Mouse (Mus musculus) liver, embryonic 14 days (tissue): ENCODE measurements around the gene Slc22a5. TPM values are rescaled to one million over a fixed set of nuclear protein-coding genes. Genes with fewer than 3 reads are reported as not detected.

Source experiments
- polyA plus RNA-seq: library from polyadenylated mRNA; depleted of rRNA; stranded (reverse); fragments of >200 nt; gene quantifications from 2 replicates; pipeline ENCODE4 v1.2.3, GENCODE M21; 2012; rRNA removed

The Slc22a5 gene
- 1.6 and 2.0 TPM in 2 replicates for polyA plus RNA-seq

DNA sequence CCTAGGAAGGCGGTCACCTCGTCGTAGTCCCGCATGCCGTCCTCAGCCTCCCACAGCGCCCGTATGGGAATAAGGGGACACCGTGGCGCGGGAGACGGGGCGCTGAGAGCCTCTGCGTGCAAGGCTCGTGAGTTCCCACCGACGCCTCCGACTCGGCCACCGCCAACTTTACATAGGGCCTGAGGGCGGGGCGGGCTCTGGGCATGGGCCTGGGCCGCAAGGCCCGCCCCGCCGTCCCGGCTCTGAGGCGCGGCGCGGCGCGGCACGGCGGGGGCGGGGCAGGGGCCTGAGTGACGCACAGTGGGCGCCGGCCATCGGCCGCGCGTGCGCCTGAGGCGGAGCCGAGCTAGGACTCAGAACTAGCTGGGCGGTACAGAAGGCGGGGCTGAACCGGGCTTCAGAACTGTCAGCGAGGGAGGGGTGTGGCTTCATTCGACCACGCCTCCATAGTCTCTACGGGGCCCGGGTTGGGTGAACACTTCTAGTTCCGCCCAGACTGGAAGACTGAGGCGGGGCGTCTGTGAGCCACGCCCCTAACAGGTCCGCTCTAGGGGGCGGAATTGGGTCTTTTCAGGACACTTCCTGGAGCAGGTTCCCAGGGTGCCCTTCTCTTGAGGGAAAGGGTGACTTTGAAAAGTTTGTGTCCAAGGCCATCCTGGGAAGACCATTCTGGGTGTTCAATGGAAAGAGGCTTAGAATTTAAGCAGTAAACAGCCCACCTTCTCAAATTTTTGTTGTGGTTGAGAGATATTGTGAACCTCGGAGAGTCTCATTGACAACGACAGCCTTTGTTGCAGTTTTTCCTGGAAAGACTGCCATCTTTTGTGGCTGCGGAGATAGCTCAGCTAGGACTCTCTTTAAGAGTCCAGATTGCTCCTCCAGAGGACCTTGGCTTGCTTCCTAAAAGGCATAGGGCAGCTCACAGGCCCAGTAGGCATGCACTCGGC is at the start of gene Slc22a5:
Gene Slc22a5, minus strand, starts transcription at position 156 of the 947 bp plus-strand sequence.

DNA sequence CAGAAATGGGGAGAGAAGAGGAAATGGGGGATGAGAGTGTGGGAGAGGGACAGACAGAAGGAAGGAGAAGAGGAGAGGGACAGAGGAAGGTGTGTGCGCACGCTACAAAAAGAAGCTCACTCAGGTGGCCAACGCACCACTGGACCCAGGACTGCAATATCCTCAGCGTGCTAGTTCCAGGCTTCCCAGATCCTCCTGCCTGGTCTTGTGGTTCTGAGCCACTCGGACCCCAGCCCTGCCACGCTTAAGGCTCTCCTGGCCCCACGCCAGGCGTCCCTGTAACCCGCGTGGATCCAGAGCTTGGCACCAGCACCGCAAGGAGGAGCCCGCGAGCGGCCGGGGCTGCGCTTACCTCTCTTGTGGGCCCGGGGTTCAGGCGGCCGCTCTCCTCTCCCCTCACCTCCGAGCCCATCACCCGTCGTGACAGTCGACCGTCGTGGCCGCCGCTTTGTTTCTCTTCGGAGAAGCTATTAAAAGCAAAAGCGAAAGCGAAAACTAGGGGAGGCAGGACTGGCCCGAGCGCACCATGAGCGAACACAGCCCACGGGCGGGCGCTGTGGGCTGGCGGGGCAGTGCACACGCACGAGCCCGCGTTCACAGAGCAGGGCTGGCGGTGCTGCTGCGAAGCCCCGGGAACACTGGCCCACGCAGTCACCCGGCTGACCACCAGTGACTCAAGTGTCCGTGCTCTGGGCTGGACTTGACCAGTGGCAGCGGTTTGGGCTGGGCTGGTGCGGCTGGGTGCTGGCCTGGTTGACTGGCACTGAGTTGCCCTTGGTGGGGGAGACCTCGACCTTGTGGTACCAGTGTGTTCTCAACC is 32.5 kb downstream of the Slc22a5 start, which contains the start of gene Gm12216:
Gene Gm12216, minus strand, starts transcription at position 496 of the 820 bp plus-strand sequence.

Other genes starting within 250 kb of the Slc22a5 start
- gene Rad50, start 184.3 kb downstream of the Slc22a5 start, polyA plus RNA-seq = 5.2 and 6.0 TPM in 2 replicates
- 0.02 TPM in 1 of 2 replicates, not detected in the other for gene Il5, start 170.9 kb downstream of the Slc22a5 start, polyA plus RNA-seq
- gene Irf1, start 121.6 kb downstream of the Slc22a5 start, polyA plus RNA-seq = 8.5 and 9.3 TPM in 2 replicates
- gene Gm17334, start 118.5 kb downstream of the Slc22a5 start, polyA plus RNA-seq = 0.05 TPM in 1 of 2 replicates, not detected in the other
- gene Gm12216, start 32.4 kb downstream of the Slc22a5 start, polyA plus RNA-seq = 0.10 TPM in 1 of 2 replicates, not detected in the other
- gene Slc22a21, start 88.7 kb upstream of the Slc22a5 start, polyA plus RNA-seq = 2.1 and 3.0 TPM in 2 replicates
- gene Slc22a4, start 136.4 kb upstream of the Slc22a5 start, polyA plus RNA-seq = 20.5 and 26.4 TPM in 2 replicates
- 2.2 and 2.7 TPM in 2 replicates for gene Pdlim4, start 177.4 kb upstream of the Slc22a5 start, polyA plus RNA-seq
- 1.9 and 2.9 TPM in 2 replicates for gene P4ha2, start 208.4 kb upstream of the Slc22a5 start, polyA plus RNA-seq